Mouse (Mus musculus) cerebellum, adult (tissue): ENCODE measurements at regions not wholly inside any gene's neighbourhood (a gene's known extent, or its start where the extent isn't known, plus 50 kb on each side); places are given as distances from the start of the nearest gene placed in this dataset.

Experiments
- ATAC-seq: cut with Nextera tagmentation; 2 replicates; pipeline ENCODE4 v1.9.2; 2017; ENCODE audit warnings: mild to moderate bottlenecking, moderate library complexity, mixed read lengths; ENCODE audit not compliant: insufficient number of reproducible peaks, low FRiP score, low TSS enrichment

DNA sequence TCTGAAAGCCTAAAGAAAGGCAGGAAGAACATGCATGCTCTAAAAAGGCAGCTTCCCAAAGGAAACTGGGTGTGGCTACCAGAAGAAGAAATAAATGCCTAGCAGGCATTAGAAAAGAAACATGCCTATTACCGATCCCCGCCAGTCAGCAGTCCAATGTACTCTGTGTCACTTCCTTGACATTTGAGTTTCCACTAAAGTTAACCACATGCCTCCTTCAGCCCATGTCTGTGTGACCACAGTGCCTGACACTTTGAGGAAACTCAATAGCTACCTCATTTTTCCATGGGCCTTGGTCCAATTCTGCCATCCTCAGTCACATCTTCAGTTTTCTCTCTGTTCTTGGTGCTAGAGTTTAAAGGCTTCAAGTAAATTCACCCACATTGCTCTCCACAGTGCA lies 233.7 kb upstream of the Isx start:
- ATAC-seq: no peak

- no peak for ATAC-seq
Observed at GRCm38 (mm10) chr8:74640636-74641035, 232.3 kb upstream of the Isx start.

DNA sequence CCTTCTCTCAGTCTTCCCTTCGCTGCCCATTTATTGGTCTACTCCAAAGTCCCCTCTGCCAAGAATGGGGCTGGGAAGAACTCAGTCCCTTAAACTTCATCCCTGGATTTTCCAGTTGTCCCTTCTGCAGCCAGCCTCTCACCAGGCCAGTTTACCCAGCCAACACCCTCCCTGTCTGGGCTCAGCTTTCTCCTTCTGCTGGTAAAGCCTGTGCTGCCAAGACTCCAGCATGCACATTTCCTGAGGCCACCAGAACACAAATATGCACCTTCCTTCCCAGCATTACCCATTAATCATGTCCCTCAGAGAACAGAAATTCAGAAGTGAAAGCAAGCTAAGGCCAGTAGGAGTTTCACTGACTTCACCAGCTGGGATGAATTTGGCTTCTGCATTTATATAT lies 213.0 kb upstream of the Isx start:
- peak; percentile 94; the same call in 1 of the 2 replicates for ATAC-seq

DNA sequence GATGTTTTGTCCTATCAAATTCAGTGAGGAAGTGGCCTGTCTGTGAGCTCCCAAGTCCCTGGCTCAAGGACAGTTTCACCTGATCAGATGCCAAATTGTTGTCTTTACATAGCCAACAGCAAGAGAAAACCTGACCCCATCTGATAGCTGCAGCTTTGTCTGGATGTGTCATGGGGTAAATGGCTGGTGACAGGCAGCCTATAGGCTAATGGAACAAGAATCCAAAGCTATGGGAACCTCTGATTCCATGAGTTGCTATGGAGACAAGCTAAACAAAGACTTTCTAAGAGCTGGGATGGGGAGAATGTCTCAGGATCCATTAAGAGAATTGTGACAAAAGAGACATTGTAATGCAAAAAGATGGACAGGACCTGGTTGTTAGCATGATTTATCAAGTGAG lies 184.6 kb upstream of the Isx start:
- no peak for ATAC-seq

GRCm38 (mm10) chr8:74696001-74696400 lies 177.0 kb upstream of the Isx start:
- no peak for ATAC-seq

DNA sequence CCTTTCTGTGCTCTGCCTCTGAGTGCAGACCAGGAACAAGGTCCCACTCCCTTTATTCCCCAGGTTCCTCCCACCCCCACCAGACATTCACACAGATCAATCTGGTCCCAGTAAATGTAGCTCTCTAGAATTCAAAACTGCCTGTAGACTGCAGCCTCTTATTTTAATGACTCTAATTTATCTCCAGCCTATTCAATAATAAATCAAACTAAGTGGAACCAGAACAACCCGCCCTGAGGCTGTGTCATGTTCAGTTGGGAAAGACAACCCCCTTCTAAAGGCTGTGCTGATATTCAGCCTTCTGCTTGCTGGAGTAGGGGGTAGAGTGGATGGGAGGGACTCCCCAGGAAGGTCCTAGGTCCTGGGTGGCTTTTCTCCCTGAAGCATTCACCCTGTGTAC lies 175.7 kb upstream of the Isx start:
- no peak for ATAC-seq

GRCm38 (mm10) chr8:74712617-74713016 lies 160.4 kb upstream of the Isx start:
- no peak for ATAC-seq

DNA sequence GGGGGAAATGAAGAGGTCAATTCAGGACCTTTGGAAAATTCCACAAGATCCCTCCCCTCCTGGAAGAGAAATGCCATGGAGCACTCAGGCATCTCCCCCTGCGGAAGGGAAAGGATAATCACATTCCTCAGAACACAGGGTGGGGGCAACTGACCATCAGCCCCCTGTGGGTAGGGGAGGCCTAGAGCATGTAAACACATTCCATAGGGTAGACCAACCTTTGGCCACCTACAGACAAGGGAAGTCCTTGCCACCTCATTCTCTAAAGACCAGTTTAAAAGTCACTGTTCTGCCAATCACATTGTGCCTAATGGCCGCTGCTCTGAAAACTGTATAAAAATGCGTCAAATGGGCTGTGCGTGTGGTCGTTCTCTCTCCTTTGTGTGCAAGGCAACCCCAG lies 156.9 kb upstream of the Isx start:
- ATAC-seq: no peak

DNA sequence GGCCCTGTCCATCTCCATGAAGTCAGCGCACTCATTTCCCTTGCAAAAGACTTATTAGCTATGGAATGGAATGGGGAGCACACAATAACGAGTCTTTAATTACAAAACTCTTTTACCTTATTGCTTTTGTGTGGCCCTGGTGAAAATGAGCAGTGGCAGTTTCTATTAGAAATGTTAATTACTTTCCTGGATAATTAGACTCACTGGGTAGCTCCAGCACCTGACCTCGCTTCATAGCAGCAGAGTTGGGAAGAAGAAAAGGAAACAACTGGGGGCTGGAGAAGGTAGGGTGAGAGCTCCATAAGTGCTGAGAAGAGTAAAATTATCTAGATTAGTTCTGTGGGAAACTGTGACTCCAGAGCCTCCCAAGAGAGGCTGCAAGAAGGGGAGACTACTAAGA lies 108.2 kb upstream of the Isx start:
- ATAC-seq: no peak

DNA sequence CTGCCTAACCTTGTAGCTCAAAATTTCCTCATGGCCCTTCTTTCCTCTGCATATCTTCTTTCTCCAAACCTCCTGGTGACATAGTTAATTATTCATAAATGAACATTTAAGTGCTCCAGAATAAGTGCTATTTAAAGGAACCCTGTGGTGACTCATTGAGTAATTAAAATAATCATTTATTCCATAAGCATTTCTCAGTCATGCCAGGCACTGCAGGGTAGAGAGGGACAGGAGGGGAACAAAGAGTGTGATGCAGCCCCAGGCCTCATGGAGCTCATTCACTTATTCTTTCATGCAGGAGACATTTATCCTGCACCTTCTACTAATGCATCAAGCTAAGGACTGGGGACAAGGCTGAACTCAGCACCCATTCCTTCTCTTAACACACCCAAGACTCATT lies 97.4 kb upstream of the Isx start:
- no peak for ATAC-seq

DNA sequence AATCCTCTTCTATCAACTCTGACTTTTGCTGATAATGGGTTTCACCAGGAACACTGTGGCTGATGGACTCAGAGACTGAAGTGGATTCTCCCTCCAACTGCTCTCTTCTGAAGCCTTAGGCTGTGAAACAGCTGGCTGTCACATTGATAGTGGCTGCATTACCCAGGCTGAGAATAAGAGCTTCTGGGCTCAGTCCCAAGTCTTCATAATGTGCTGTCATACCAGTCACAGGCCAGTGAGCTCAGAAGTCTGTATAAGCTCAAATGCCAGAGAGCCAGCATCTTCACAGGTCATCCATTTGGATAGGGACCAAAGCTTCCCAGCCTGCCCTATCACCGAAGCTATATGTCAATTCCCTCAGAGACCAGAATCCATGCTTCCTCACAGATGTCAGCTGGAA lies 91.9 kb upstream of the Isx start:
- no peak for ATAC-seq

GRCm38 (mm10) chr8:74808685-74809084 lies 64.3 kb upstream of the Isx start:
- ATAC-seq: no peak

- ATAC-seq: no peak
Observed at GRCm38 (mm10) chr8:74810054-74810453, 62.9 kb upstream of the Isx start.

GRCm38 (mm10) chr8:74818434-74818833 lies 54.5 kb upstream of the Isx start:
- ATAC-seq: no peak

DNA sequence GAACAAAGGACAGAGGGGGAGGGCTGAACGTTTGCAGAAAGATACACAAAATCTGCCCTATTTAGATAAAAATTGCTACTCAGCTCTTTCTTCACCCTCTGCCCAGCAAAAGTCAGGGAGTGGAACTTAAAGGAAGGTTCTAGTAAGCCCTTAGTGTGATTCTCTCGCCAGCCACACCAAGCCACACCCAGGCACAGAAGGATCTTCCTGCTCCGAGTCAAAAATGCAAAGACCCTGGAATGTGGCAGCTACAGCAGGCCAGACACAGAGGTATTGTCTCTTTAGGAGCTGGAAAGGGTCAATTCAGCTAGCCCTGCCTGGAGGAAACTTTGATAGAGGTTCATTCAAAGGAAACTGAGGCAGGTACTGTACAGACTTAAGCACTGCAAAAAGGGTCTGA lies 52.3 kb upstream of the Isx start:
- no peak for ATAC-seq

- no peak for ATAC-seq
Observed at GRCm38 (mm10) chr8:74822288-74822687, 50.7 kb upstream of the Isx start.
